Mouse (Mus musculus) inflammation-experienced regulatory T-cells (primary cell): ENCODE measurements around the gene Gm17267. TPM values are rescaled to one million over a fixed set of nuclear protein-coding genes. Genes with fewer than 3 reads are reported as not detected.

Experiments used
- polyA plus RNA-seq, 2 experiments: library from polyadenylated mRNA; unstranded; fragments of 100-300 nt; shearing (Covaris generic); gene quantifications; one replicate each; pipeline ENCODE4 v1.2.1; 2017

Gene Gm17267
- polyA plus RNA-seq, result not detected

GRCm38 (mm10) chrX:126017257-126017656 is at the start of gene Gm17267:
TSS of gene Gm17267 (plus strand) at chrX:126017557.

